Mouse (Mus musculus): ENCODE measurements around the gene Gys2.

The Gys2 gene

DNA sequence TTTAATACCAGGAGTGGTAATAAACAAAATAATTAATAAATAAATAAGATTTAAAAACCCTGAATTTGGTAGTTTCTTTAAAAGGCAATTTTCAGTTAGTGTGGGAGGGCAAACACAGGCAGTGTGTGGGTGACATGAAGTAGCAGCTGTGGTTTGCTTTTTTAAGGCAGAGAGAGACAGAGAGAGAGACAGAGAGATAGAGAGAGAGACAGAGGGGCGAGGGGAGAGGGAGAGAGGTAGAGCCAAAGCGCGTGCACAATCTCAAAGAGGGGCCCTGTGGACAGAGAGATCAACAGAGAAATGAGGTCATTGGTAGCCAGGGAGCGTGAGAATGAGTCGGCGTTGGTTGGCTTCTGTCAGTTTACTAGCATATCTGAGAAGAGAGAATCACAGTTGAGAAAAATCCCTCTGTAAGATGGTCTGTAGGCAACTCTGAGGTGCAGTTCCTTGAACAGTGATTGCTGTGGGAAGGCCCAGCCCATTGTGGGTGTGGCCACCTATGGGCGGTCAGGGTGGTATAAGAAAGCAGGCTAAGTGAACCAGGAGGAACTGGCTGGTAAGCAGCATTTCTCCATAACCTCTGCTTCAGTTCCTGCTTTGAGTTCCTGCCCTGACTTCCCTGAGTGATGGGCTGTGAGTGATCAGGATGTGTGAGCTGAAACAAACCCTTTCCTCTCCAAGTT, 17.5 kb downstream of the Gys2 start:
- DNase-seq: no peak

DNA sequence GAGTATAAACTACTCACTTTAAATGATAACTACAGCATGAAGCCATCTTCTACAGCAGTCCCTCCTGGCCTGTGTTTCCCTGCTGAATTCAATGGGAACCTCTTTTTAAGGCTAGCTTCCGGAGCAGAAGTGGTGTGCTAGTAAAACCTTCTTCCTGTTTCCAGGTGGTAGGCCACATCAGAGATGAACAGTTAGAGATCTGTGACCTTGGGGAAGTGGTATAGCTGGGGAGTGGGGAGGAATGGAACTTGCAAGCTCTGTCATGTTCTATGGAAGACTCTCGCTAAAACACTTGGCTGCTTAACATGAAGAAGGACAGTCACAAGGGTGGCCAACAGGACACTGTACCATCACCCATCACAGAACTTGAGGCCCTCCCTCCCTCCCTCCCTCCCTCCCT, 19.6 kb downstream of the Gys2 start:
- DNase-seq: no peak

DNA sequence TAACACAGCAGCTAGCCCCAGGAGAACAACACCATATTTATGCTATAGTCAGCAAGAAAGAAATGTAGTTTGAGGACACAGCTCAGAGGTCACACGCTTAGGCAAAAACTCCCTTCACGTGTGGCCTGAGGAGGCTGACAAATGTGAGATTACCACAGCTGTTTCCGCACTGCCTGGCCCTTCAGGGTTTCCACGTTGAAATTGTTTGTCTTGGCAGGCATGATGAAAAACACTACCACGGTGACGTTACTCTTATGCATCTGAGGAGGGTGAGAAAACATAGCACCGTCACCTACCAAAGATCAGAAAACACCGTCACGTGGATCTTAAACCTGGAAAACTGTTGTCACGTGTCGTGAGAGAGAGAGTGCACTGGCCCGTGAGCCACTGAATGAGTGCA, 21.5 kb downstream of the Gys2 start:
- no peak for DNase-seq

DNA sequence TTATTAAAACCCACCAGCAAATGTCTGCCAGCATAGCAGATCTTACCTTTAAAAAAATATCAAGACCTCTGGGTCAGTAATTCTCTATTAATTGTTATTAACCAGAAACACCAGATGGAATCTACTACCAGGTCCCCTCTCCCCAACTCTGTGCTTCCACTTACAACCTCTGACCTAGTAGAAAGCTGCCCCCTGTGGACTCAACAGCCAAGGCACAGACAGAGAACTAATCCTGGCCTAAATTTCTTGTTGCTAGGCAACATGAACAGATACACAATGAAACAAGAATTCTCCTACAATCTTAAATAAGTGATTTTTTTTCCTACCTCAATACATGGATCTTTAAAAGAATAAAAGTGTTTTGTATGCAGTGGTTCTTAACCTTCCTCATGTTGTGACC, 43.8 kb downstream of the Gys2 start:
- DNase-seq: no peak

DNA sequence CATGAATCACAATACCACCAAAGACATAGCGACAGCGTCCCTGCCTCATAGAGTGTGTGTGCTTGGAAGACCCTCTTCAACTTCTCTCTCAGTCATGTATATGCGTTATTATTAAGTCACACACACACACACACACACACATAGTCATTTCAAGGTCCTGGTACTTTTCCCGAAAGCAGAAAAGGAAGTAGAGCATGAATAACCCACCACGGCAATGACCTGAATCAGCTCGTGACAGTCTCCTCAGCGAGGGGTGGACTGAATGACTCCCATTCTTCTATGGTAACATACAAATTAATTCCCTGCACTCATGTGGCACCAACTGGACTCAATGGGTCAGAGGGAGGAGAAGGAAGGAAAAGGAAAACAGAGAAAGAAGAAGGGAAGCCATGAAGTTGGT, 47.9 kb downstream of the Gys2 start:
- DNase-seq: no peak

DNA sequence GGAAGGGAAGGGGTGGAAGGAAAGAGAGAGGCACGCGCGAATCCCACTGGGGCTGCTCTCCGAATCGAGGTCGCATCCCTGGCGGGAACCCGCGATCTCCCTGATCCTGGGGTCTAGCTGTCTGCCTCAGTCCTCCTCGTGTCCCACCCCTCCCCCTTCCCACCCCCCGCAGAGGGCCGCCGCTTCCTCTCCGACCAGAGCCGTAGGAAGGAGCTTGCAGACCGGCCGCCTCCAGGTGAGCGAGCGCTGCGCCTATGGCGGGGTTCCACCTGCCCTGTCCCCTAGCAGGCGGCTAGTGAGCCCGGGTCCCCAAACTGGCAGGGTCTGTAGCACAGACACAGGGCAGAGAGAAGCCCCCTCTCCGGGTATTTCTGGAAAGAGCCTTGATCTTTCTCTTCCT, 58.3 kb downstream of the Gys2 start:
- no peak for DNase-seq

DNA sequence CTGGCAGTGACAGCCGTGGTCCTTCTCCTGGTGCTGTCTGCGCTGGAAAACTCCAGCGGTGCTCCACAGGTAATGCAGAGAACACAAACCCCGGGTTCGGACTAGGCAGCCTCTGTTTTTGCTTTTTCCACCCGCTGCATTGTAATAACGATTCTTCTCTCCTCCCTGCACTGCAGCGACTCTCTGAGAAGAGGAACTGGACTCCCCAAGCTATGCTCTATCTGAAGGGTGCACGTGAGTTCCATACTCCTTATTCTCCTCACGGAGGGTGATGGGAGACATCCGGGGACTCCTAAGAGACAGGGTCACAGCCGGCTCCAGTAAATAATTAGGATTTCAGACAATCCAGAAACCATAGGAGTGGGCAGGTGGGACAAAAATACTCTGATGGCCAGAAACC, 59.1 kb downstream of the Gys2 start:
- DNase-seq: no peak

DNA sequence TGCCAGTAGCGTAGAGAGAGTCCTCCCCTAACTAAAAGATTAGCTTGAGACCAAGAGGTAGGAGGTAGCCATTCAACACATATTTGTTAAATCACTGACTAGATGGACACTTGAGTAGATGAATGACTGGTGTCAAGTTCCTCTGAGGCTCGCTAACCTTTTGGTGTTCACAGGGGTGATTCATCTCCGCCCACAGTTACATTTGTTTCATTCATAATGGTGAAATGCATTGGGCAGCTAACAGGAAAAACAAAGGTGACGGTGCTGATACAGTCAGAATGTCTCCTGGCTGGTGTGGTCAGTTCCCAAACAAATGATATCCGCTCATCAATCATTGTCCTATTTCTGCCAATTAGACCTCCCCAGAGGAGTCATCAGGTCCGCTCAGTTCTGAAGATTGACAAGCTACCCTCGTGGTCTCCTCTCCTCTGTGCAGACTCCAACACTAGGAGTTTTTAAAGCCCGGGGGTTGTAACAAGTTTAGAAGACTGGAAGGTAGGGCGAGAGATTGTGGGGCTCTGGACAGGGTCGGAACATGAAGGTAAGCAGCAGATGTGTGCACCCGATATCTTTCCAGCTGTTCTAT, 59.9 kb downstream of the Gys2 start, which contains the start of gene Spx:
TSS of gene Spx (plus strand) at position 536 of the 586 bp plus-strand sequence.
- no peak for DNase-seq

DNA sequence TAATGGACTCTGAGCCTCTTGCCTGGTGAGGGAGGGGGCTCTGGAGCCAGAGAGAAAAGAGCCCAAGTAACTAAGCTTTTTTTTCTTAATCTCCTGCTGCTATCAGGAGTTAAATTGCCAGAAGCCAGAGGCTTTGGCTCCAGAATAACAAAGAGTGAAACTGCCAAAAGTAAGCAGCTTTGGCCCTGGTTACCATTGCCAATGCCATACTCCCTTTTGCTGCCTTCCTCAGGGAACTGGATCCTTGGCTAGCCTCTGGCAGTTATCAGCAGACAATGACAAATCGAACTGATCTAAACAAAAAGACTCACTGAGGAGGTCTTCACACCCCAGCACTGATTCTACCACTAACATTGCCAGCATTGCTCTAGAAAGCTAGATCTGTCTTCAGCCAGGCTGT, 61.8 kb downstream of the Gys2 start:
- DNase-seq: no peak

DNA sequence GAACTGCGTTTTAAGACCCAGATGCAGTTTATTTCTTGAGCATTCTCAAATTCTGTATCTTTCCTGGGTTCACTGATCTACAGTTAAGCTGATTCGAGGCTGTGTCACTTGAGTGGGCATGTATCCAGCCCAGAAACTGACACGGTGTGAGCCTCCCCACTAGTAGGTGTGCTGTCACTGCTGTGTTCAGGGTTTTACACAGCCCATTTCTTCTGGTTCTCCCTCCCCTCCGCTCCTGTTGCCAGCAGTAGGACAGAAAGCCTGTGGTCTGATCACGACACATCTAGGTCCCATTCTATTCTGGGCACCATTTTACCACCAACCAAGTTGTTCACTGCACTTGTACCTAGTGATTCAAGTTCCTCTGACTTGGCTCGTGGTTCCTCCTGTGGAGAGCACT, 77.2 kb downstream of the Gys2 start:
- DNase-seq: no peak

DNA sequence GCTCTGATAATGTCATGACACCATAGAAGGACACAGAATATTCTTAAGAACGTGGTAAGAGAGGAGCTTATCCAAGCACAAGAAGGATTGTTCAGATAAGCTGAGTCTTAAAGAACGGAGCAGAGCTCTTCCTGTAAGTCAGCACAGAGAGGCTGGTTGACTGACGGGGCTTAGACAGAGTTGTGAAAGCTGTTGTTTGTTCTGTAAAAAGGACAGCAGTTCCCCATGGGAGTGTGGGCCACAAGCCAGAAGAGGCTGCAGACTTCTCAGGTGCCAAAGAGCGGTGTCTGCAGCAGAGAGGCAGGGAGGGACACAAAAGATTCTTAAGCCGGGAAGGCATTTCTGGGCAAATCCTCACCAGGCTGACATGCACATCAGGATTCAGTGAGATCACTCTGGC, 78.2 kb downstream of the Gys2 start:
- DNase-seq: peak; percentile 18 to 45

DNA sequence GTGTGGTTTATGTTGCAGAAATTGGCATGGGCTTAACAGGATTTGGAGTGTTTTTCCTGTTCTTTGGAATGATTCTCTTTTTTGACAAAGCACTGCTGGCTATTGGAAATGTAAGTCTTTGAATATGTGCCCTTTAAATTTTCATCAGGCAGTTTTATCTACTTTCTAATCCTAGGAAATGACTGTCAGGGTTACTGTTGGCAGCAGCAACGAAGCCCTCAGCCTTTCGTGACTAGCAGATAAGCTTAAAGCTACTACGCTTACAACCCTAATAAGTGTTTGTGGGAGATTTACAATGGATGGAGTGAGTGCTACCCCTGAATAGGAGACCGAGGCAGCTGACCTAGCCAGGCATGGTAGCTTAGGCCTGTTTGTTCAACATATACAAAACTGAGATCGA, 80.6 kb downstream of the Gys2 start:
- no peak for DNase-seq

DNA sequence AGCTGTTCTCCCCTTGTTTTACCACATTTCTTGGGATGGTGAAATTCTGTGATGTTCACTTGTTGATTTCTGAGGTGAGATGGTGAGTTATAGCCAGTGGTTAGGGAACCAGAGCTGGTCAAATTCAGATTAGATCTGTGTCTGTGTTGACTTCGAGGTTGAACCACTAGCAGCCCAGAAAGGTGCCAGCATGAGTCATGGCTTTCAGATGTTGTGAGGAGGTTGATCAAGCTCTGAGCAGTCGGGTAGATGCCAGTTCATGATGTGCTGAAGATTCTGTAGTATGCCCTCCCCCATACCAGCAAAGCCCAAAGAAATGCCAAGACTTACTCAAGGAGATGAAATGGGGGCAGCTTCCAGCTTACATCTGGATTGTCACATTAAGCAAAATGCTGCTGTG, 83.8 kb downstream of the Gys2 start:
- no peak for DNase-seq

DNA sequence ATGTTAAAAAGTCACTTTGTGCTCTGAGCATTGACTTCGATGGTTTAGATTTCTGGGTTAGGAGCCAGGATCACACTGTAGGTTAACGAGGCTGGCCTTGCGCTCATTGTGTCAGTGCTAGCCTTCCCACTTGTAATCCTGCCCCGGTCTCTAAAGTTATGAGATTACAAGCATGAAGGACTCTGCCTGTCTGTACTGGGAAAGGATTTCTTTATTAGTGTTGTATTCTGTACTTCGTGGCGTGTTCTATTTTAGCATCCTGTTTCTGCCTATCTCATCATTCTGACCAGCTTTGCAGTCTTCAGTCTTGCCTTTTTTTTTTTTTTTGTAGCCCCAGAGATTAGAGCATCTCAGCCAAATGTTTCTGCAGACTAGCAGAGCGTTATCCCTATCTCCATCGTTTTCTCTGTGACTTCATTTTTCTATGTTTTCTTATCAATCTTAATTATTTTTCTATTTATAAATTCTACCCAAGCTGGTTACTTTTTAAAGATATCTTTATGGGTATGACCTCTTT, 85.1 kb downstream of the Gys2 start:
- no peak for DNase-seq

DNA sequence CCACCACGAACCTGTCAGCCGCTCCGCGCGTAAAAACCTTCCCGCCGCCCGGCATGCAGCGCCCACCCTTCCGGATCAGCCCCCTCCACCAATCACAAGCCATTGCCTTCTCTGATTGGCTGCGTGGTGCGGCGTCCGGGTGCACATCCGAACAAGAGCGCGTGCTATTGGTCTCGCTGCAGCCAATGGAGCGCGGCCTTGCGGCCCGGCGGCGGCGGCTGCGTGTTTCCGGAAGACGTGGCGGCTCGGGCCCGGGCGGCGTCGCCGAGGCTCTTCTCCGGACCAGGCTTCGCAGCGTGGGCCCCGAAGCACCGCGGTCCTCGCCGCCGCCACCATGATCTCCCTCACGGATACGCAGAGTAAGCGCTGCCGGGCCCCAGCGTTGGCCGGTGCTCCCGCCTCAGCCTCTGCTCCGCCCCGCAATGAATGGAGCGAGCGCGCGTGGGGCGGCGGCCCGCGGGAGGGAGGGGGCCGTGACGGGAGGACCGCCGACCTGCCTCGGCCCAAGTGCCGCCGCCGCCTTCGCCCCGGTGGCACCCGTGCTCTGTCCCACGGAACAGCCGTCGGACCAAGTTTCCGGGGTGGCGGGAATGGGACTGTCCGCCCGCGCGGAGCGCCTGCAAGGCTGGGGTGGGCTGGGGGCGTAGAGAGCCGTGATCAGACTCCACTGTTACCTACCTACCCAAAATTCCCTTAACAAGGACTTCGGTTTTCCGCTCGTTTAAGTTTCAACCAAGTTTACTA, 85.7 kb downstream of the Gys2 start, which contains the start of the genes Recql and Golt1b:
TSS of gene Recql (minus strand) at position 77 of the 744 bp plus-strand sequence.
TSS of gene Golt1b (plus strand) at position 211 of the 744 bp plus-strand sequence.
- DNase-seq: peak; percentile 99

DNA sequence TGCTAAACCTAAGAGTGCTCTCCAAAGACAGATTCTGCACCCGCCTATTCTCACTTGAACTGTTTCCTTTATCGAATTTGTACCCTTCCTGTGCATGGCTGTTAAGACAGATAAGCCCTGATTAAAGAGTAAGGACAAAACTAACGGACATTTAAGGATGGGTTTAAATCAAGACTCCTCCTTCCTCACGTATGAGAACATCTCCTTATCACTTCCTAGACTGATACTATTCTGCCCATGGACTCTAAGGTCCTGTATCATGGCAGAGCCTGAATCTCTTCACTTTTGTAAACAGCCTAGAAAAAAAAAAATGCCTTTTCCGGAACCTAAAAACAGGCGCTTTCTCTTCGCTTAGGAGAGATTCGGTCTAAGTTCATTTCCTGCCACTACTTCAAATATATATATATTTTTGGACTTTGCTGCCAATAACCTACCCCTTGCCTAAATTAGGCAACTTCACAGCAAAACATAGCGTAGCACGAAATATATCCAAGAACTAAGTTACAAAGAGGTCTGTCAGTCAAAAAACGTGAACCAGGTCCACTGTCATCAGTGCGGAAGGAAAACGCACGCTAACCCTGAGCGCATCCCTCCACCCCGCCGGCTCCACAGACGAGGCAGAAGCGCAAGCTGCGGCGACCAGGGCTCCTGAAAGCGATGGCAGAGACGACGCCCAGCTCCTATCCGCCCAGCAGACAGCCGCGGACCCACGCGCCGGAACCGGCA, 86.5 kb downstream of the Gys2 start:
- DNase-seq: no peak

DNA sequence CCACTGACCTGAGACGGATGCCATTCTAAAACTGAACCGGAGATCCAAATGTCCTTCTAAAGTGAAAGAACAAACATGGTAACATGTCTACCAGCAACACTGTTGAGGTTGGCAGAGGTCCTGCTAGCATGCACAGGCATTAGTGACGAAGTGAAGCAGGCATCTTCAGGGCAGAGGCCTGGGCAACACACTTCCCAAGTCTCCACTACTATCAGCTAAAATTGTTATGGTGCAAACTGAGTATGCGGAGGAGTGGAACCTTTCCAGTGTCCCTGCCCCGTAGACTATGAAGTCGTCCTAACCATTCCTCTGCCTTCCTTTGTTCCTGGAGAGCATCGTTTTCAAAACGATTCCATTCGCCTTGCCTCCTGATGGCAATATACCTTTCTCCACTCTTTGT, 88.4 kb downstream of the Gys2 start:
- DNase-seq: no peak

DNA sequence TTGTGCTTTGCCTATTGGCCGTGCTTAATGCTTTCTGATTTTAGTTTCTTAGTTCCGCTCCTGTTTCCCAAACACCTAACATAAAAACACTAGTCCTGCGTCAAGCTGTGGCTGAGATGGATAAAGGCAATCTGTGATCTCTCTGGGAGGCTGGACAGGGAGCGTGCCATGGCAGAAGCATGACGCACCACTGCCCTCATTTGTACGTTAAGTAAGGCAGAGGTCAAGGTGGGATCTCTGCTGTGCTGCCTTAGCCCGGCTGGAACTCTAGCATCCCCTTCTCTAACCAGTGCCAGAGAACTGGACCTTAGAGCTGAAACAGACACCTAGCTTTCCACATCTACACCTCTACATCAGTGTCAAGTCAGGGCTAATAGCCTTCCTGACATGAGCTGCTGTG, 91.3 kb downstream of the Gys2 start:
- DNase-seq: no peak

DNA sequence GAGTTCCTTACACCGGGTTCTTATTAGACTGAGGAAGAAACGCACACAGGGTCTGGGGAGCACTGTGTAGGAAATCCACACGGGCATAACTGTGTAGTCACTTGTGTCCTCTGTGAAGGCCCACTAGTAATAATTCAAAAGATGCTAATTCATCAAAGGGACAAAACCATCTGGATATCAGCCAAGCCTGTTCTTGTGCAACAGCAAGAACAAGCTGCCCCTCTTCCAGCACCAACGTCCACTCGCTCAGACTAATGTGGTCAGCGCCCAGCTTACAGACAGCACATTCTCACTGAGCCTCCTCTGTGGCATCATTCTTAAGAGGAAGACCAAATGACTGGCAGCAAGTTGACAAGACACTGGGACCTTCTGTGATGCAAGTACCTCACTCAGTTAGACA, 92.9 kb downstream of the Gys2 start:
- DNase-seq: no peak

DNA sequence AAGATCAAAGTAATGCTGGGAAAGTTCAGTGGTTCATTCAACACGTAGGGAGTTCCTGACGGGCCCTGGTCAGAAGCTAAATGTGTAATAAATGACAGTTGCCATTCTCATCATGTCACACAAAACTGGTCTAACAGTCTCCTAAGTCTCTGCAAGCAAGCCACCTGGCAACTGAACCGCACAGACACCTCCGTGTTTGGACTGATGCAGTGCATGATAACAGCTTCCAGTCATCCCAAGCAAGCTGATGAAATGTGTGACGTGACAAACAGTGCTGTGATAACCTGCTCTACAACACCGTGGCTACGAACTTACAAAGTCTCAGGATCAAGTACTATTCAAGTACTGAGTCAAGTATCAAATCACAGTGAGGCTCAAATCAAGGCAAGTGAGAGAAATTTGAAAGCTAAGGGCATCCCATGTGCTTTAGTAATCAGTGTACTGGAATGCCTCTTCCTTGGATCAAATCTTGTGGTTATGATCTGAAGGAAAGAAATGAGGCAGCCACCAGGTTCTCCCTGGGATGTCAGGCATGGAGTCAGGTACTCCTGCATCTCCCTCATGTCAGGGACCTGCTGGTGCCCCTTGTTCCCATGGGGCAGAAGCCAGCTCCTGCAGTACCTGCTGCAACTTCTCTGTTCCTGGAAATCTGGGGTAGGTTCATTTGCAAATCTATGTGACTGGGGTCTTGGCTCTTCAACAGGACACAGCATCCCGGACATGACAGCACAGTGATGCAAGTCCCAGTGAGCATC, 94.2 kb downstream of the Gys2 start:
- no peak for DNase-seq

DNA sequence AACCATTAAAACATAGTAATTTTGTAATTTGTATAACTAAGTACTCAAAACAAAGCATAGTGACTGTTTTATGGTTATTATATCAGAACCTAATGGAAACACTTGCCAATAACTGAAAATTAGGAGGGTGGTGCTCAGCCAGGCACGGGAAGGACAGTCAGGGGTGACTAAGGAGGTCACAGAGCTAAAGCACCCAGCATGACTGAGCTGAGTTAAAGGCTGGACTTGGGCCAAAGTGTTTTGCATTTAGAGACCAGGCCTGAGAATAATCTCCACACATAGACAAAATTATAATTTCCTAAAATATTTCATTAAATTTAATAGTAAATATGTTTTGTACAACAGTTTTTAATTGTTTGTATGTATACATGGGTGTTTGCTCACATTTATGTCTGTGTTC, 95.8 kb downstream of the Gys2 start:
- no peak for DNase-seq
